Mouse (Mus musculus): ENCODE data around the gene Dnase1. TPM values are rescaled to one million over a fixed set of nuclear protein-coding genes. Genes with fewer than 3 reads are reported as not detected.
"Not testable (repeated sequence)": the region's sequence is repeated elsewhere in the genome, so short reads cannot be mapped to it uniquely, and the experiment has no call there.

Dnase1 gene
- not detected for total RNA-seq (2021)
- long read RNA-seq, experiment 1, result 0 reads
- long read RNA-seq, experiment 2, result 0 reads

DNA sequence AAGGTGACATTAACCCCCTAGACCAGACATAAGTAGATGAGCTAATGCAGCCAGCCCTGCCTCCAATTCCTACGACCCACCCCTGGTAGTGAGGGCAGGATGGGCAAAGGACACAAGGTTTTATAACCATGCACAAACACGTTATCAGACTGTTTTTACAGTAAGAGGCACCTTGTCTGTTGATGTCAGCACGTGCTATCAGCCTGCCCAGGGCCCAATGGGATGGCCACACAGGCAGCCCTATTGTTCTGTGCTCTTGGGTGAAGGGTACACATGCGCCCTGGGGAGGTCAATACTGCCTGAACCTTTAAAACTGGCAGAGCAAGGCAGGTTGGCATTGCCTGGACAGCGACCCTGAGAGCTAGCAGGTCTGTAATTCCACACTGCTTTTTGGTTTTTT is at the start of gene Dnase1:
TSS of gene Dnase1 (plus strand) at position 136 of the 400 bp plus-strand sequence.
- no peak for DNase-seq

DNA sequence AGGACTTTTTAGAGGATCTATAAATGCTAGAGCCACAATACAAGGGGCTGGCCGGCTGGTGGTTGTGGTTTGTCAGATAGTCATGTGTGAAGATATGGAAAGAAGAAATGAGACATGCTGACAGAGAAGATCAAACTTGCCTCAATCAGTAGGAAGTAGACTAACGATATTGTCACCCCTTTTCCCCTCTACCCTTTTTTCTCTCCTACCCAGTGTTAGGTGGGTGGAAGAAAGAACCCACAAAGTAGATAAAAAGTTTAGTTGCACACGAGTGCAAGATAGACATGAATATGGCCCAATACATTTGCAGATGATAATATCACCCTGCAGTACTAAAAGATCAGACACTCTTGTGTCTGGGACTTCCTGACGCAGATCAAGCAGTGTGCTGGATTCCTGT is 48.3 kb upstream of the Dnase1 start:
- DNase-seq, result no peak

DNA sequence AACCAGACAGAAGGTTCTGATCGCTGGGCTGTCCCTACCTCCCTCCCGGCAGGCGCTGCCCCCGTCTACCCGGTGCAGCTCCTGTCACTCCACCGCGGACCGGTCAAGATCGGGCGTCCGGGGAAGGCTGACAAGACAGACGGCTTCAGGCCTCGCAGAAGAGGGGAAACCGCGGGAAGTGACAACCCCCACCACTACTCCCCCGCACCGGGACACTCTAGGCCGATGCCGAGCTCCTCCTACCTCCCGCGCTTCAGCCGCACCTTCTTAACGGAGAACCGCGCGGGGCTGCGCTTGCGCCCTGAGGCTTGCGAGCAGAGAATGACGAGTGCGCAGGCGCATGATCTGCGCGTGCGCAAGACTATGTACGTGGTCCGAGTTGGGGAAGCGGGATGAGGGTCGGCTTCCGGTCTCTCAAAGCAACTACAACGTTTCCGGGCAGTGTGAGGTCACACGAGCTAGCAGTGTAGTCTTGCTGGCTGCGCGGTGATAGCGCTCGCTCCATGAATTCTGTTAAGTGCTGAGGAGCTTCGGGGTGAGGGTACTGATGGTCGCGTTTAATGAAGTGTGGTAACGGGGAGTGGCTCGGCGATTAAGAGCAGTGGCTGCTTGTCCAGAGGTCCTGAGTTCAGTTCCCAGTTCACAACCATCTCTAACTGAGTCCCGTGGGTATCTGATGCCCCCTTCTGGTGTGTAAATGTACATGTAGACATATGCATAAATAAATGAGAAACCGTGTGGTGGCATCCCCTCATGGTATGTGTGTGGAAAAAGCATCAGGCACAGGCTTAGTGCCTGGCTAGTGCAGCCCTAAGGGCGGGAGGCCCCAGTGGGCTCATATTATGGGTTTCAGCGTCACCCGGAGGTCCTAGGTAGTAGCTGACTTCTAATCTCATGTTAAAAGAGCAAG is 33.0 kb upstream of the Dnase1 start, which contains the start of gene Slx4:
TSS of gene Slx4 (minus strand) at position 282 of the 910 bp plus-strand sequence.
- DNase-seq, result peak; percentile 93

DNA sequence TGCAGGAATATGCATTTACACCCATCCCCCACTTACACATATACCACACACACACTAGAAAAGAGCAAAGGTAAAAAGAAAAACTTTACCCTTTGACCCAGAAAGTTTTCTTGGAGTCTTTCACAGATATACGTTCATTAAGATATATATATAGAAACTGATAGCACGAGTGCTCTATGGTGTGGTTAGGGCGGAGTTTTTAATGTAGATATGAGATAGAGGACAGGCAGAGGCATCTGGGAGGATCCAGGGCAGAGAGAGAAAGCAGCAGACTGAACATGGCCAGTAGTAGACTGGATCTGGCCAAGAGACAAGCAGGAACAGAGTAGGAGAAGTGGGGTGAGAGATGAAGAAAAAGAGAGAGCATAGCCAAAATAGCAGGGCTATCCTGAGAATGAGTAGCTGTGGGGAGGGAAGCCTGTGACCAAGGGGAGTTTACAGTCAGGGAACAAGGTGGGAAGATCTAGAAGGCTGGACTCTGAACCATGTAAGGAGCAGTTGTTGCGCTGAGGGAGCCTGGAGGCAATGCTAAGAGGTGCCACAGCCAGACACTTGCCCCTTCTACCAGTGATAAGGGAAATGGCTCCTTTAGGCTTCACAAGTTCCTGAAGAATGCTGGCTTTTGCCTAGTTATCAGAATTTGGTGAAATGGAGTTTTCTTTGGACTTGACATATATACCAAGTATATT is 23.7 kb upstream of the Dnase1 start:
- no peak for DNase-seq

DNA sequence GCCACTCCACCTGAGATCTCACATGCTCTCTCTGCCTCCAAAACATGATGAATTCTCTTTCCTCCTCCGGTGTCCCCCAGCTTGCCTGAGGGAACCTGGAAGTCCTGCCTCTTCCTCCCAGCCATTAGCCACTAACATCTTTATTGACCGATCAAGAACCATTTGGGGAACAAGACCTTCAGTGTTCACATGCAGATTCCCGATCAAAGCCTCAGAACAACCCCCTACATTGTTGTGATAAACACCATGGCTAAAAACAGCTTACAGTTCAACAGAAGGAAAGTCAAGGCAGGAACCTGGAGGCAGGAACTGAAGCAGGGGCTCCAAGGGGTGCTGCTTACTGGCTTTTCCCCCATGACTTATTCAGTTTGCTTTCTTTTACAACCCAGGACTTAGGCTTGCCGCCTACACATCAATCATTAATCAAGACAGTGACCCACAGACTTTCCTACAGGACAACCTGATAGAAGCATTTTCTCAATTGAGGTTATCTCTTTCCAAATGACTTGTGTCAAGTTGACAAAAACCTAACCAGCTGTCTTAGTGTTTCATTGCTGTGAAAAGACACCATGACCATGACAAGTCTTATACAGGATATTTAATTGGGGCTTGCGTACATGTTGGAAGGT is 22.6 kb upstream of the Dnase1 start:
- no peak for DNase-seq

DNA sequence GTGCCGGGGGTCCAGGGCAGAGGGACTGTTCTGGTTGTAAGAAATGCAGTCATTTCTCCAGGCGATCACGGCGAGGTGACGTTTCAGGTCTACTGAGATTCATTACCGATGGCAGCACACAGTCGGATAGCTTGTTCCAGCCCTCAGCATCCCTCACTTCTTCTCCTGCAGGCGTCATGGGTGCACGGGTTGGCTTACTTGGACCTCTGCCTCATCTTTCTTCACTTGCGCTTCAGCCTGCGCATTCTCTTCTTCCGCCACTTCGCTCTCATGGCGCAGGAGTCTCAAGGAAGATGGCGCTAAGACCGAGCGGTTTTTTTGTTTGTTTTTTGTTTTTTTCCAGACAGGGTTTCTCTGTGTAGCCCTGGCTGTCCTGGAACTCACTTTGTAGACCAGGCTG is 20.0 kb upstream of the Dnase1 start:
- DNase-seq, result not testable (repeated sequence)

DNA sequence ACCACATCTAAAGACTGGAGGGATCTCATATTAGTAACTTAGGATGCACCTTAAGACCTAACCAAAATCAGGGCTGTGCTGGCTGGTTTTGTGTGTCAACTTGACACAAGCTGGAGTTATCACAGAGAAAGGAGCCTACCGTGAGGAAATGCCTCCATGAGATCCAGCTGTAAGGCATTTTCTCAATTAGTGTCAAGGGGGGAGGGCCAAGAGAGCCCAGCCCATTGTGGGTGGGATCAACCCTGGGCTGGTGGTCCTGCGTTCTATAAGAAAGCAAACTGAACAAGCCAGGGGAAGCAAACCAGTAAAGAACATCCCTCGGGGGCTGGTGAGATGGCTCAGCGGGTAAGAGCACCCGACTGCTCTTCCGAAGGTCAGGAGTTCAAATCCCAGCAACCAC is 19.3 kb upstream of the Dnase1 start:
- not testable (repeated sequence) for DNase-seq

DNA sequence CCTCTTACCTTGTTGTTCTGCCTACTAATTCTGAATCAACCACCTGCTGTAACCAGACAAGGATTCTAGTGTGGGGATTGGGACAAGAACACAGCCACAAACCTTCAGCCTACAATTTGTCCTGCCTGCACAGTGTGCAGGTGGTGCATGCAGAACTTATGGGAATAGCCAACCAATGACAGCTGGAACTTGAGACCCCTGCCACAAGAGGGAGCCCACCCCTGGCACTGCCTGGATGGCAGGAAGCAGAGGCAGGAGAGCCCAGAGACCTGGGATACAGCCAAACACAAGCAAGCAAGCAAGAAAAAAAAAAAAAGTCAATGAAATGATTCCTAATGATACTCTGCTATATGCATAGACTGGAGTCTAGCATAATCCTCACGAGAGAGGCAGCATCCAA is 15.5 kb upstream of the Dnase1 start:
- no peak for DNase-seq

DNA sequence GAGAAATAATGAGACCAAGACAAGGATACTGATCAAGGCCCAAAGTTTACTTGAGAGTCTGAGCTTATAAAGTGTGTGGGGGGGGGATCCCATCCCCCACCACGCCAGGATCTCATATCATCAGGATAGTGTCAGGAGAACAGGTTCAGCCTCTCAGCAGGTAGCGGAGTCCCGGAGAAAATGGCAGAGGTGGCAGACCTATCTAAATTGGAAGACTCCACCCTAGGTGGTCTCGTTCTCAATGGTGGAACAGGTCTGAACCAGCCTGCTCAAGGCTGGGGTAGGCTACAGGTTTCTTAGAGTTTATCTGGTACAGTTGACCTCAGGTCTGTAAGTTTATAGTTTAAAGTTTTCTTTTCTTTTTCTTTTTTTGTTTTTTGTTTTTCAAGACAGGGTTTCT is 14.0 kb upstream of the Dnase1 start:
- DNase-seq, result no peak

DNA sequence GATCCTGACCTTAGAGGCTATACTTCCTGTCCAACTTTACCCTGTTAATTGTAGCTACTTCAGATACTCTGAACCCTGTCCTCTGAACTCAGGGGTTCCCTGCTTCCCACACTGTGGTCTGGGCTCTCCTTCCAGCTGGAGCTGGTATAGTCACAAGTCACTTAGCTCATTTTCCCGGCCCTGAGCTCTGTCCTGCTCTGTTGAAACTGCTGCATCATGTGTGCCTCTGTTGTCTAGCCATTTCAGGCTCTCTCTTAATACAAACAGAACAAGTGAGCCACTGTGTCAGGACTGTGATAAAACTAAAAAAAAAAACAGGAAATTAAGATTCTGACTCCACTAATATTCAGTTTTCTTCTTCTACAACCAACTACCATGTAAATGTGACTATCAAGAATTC is 10.1 kb upstream of the Dnase1 start:
- DNase-seq, result no peak

DNA sequence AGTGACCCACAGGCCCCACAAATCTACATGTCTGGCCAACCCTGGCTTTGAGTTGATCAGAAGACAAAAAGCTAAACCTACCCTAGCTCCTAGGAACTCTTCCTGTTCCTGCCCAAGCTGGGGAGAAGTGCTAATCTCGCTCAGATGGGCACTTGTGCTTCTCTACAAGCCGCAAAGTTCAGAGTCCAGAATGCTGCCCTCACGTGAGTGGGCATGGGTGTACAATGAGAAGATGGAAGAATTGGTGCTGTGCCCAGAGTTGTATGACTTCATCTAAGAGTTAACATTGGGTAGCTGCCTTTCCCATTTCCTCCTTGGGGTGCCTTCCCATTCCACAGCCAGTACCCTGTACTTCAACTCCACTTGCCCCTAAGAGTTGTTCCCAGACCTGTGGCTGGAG is 9.5 kb upstream of the Dnase1 start:
- DNase-seq, result no peak

DNA sequence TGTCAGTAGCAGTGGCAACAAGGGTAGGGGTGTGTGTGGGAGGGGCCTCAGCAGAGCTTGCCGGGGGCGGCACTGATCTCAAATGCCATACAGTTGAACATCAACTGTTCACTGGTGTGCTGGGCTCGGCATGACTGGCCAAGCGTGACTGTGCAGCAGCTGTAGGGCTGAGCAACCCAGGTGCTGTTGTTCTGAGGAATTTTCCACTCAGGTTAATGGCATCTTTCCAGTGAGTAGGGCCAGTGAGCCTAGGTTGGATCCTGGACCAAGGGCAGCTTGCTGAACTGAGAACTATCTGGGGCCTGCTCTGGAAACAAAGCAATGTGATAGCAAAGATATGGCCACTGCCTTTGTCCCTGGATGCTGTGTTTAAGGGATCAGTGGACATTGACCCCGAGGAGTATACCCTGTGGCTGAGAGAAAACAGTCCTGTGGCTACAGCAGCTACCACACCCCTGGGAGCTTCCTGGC is 7.3 kb upstream of the Dnase1 start:
- DNase-seq, result no peak

DNA sequence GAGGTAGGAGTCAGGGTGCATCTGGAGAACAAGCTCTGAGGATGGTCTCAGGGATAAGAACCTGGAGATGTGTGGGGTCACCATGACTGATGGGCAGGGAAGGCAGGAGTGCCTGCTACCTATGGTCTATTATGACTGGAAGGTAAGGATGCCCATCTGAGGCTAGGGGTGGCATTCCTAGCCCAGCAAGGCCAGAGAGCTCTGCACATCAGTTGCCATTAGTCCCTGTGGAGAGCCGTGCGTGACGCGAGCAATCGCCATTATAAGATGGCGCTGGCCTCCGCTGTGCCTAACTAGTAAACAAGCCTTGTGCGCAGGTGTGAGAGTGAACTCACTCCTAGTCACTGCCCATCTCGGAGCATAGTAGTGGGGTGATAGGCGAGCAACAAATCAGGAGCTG is 6.2 kb upstream of the Dnase1 start:
- no peak for DNase-seq

DNA sequence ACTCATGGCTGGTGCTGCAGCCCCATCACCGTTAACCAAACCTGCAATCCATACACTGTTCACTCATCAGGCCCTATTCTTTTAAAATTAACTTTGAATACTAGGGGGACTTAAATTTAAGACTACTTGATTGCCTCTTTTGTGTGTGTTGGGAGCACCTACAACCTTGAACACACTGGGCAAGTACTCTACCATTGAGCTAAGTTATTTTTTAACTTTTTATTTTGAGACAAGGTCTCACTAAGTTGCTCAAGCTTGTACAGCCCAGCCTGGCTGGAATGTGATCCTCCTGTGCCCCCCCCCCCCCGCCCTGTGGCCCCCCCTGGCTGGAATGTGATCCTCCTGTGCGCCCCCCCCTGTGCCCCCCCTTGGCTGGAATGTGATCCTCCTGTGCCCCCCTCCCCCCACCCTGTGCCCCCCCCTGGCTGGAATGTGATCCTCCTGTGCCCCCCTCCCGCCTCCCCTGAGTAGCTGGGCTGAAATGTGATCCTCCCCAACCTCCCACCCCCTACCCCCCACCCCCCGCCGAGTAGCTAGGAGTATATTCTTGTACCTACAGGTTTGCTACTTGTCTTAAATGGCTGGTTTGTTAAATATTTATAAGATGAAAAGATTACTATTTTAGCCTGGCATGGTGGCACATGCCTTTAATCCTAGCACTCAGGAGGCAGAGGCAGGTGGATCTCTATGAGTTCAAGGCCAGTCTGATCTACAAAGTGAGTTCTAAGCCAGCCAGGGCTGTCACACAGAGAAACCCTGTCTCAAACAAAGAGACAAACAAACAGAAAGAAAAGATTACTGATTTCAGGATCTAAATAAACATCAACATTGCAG is 5.1 kb upstream of the Dnase1 start:
- no peak for DNase-seq

DNA sequence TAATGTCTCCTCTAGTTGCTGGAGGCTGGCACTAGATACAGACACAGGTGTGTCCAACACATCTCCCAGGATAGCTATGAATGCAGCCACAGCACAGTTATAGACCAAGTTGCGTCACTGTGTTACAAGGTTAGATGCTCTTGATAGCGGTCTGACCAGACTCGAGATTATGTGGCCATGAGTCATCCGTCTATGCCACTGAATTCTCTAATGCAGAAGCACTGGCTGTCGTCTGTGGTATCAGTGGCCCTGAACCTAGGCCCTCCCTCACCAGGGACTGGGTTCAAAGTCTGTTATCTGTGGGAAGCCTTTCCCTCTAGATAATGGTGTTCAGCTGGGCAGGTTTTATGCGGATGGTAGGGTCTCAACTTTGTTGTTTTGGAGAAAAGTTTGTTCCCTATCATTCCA is 4.4 kb upstream of the Dnase1 start:
- DNase-seq, result no peak

DNA sequence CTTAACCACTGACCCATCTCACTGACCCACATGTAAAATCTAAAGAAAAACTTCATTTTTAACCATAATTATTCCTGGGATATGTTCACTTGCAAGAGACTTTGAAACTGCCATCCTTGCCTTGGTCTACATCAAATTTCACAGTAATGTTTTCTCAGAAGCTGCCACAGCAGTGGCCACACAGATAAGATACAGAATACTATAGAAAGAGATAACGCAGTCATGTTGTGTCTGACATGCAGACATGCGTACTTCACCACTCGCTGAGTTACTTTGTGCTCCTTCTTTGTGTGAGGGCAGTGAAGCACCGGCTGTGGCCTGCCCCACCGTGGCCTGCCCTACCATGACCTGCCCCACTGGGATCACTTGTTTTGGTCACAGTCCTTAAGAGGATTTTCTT is 2.8 kb upstream of the Dnase1 start:
- DNase-seq, result no peak

DNA sequence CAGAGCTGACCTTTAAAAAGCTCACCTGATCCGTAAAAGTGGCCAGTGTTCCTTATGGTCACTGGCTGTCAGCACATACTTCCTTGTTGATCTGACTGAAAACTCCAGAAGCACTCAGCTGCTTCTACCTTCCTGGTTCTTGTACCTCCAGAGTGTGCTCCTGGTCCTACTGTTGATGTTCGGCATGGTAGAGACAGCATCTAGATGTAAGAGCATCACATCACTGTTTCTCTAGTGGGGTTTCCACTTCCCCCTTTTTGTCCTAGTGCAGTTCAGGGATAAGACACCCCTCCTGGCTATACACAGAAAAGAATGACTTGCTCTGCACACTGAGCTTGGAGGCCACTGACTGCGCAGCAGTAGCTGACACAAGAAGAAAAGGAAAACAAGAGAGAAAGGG is 2.3 kb upstream of the Dnase1 start:
- no peak for DNase-seq

DNA sequence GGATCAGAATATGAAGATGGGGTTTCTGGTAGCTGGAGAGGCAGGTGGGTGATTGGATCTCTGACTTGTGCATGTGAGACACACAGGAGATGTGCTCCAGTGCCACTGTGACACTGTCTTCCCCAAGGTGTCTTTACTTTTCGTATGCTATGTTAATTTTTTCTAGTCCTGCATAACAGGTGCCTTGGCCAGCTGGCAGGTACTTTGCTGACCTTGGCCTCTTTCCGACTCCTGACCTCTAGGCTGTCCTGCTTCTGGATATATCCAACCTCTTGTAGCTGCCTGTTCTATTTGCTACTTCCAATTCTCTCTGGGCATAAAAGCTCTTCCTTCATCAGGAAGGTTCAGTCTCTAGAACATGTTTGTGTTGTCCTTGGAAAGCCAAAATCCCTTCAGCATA is 1.2 kb upstream of the Dnase1 start:
- DNase-seq, result no peak

DNA sequence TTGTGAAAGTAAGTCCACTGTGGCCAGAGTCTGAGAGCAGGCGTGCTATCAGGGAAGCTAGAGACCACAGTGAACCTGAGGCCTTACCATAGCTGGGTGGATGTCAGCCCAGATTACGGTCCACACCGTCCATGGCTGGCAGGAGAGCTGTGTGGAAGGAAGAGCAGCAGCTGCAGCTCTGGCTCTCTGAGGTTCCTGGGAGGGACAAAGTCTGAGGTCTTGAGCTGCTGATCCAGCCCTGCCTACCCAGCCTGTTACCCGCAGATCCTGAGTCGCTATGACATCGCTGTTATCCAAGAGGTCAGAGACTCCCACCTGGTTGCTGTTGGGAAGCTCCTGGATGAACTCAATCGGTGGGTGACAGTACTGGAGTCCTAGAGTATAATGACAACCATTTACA is 948 bp downstream of the Dnase1 start:
- DNase-seq, result no peak

DNA sequence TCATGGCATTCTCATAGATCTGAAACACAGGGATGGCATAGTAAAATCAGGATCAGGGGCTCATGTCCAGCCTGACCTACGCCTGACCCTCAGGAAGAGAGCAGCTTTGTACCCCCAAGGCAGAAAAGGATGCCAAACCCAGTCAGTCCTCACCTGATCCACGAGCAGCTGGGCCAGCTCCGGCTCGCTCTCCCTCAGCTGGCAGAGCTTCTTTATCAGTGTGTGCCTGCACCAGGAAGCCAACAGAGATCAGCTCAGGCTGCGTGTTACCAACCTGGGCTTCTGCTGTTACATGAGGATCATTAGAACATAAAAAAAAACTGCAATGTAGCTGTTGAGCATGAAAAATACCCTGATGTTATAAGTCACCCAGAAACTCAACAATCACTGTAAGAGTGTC is 3.5 kb downstream of the Dnase1 start:
- no peak for DNase-seq

DNA sequence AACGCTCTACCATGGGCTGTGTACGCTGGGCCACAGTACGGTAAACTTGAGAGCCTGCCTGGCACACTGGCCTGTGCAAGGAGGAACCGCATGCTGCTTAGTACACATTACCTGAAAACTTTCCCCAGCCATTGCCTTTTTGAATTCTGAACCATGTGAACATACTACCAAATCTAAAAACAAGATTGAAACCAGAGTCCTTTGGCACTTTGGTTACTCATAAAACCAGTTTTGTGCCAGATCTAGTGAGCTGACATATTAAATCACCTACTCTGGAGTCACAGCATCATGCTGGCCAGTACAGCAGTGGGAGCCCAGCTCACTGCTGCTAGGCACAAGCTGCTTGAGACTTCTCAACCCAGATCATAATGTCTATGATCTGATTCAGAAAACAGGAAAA is 4.9 kb downstream of the Dnase1 start:
- DNase-seq, result no peak

DNA sequence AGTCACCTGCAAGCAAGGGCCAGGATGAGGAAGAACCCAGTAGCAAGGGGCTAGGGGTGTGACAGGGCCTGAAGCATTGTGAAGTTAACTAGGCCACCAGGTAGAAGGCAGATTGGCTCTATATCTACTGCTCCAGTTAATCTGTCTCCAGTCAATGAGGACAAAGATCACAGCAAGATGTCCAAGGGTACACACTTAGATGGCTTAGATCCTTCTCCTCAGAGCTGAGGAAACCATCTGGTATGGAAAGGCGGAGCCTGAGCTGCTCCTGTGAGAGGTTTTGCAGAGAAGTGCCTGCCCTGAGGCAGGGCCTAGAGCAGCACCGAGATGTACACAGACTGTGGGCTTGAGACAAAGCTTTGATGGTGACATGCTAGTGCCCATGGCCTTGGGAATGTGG is 7.4 kb downstream of the Dnase1 start:
- DNase-seq, result no peak

Data from gastrocnemius, postnatal 10 days (tissue).